Mouse (Mus musculus) ES-E14 (cell line): ENCODE measurements around the gene Cd86.

ENCODE experiments used
- CHD2 ChIP-seq: IDR thresholded peaks from 2 replicates; pipeline ENCODE4 v1.6.1; 2014; ENCODE audit warnings: mild to moderate bottlenecking, low read depth, low read length, inconsistent platforms
- HCFC1 ChIP-seq: IDR thresholded peaks from 2 replicates; pipeline ENCODE4 v1.6.1; 2012; ENCODE audit warnings: low read length, inconsistent platforms, borderline replicate concordance; ENCODE audit not compliant: insufficient read depth
- MAFK ChIP-seq: IDR thresholded peaks from 2 replicates; pipeline ENCODE4 v1.6.1; 2014; ENCODE audit warnings: mild to moderate bottlenecking, low read depth, low read length, inconsistent platforms; ENCODE audit not compliant: insufficient read depth
- ZC3H11A ChIP-seq: IDR thresholded peaks from 2 replicates; pipeline ENCODE4 v1.6.1; 2012; ENCODE audit warnings: low read depth, mild to moderate bottlenecking, inconsistent platforms, low read length, borderline replicate concordance
- ZNF384 ChIP-seq: IDR thresholded peaks from 2 replicates; pipeline ENCODE4 v1.6.1; 2012; ENCODE audit warnings: low read depth, low read length, inconsistent platforms

DNA sequence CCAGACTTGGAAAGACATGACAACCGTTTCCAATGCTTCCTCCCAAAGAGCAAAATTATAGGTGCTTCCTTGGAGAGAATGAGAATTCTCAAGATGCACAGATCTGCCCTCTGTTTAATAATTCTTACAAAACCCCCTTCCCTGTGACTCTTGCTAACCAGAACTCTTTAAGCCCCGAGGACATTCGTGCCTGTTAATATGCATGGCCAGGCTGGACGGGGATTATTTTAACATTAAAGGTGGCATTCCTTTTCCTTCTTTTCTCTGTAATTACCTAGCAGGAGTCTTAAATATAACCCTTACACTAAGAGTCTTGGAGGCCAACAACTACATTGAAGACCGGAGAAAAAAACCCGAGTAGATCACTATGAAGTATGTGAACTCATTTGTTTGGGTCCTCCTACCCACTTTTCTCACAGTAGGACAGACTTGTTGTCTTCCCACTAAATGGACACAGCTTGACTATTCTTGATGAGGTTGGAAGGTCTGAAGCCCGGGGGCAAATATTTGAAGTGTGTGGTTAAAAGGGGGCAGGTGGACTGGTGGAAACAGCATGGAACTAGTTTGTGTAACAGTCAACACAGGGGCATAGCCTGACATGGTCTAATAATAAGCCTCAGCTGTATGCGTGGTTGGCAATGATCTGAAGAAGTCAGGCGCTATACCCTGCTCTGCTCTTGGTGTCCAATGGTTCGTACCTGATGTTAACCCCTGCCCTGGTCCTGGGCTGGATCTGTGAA lies 69.0 kb downstream of the Cd86 start:
- TF ChIP-seq HCFC1 = no peak
- TF ChIP-seq ZC3H11A = no peak
- TF ChIP-seq CHD2 = no peak
- TF ChIP-seq ZNF384 = no peak
- TF ChIP-seq MAFK = no peak
